Mouse (Mus musculus) olfactory bulb, adult 2 months (tissue): ENCODE measurements at regions not wholly inside any gene's neighbourhood (a gene's known extent, or its start where the extent isn't known, plus 50 kb on each side); places are given as distances from the start of the nearest gene placed in this dataset.

Source experiments
- CTCF ChIP-seq: fragments of 200-500 bp; IDR thresholded peaks from 2 replicates; pipeline ENCODE4 v1.5.1; 2012; ENCODE audit warnings: low read depth, mild to moderate bottlenecking, low read length, moderate library complexity; ENCODE audit not compliant: insufficient read depth
- POLR2A ChIP-seq: fragments of 200-500 bp; IDR thresholded peaks from 2 replicates; pipeline ENCODE4 v1.6.1; 2012; ENCODE audit warnings: mild to moderate bottlenecking, low read depth, low read length, moderate library complexity; ENCODE audit not compliant: insufficient read depth

GRCm38 (mm10) chr3:137242877-137243276, 98.0 kb upstream of the Emcn start:
- TF ChIP-seq CTCF (no peak), POLR2A (no peak)
